Mouse (Mus musculus): ENCODE data around the gene Lrrc28. TPM values are rescaled to one million over a fixed set of nuclear protein-coding genes. Genes with fewer than 3 reads are reported as not detected.

The Lrrc28 gene
- polyA plus RNA-seq, 2 experiments from 2014 or later = 16.8 to 23.5 TPM

- ATAC-seq = no peak
Measured at GRCm38 (mm10) chr7:67483698-67484097, 161.4 kb downstream of the Lrrc28 start.

- no peak for ATAC-seq
Measured at GRCm38 (mm10) chr7:67479576-67480413, 165.3 kb downstream of the Lrrc28 start.

- ATAC-seq = no peak
Measured at GRCm38 (mm10) chr7:67479168-67479567, 165.9 kb downstream of the Lrrc28 start.

DNA sequence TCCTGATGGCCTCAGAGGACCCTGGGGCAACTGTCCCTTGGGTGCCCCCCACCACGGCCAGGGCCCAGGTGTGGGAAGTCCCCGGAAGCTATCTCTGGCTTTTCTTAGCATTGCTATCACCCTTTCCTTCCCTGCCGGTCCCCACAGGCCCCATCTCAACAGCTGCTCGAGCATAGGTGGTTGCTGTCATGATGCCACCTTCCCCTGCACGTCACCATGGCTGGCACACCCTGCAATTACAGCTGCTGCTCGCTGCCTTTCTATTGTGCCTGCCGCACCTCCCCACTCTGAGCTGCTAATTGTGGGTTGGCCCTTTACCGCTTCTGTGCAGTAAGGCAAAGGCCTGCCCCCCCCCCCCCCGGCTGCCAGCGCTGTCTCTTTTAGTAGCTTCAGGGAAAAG lies 167.1 kb downstream of the Lrrc28 start:
- no peak for ATAC-seq

GRCm38 (mm10) chr7:67471295-67471694 lies 173.8 kb downstream of the Lrrc28 start:
- no peak for ATAC-seq

- ATAC-seq = no peak
Measured at GRCm38 (mm10) chr7:67468802-67469408, 176.2 kb downstream of the Lrrc28 start.

DNA sequence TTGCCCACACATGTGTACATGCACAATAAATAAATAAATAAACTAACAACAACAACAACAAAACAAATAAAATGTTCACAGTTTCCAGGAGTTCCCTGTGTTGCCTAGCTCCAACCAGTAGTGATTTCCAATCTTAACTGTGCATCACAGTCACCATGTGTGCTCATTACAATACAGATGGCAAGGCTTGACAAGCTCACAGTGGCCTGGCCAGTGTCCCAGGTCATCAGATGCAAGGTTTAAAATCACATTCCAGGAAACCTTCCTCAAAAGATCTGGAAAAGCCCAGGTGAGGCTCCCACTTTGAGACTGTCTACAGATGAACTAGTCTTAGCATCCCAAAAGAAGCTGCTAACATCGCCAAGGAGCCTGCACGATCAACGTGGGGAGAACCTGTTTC lies 176.9 kb downstream of the Lrrc28 start:
- no peak for ATAC-seq

- ATAC-seq = no peak
Measured at GRCm38 (mm10) chr7:67466322-67466721, 178.7 kb downstream of the Lrrc28 start.

DNA sequence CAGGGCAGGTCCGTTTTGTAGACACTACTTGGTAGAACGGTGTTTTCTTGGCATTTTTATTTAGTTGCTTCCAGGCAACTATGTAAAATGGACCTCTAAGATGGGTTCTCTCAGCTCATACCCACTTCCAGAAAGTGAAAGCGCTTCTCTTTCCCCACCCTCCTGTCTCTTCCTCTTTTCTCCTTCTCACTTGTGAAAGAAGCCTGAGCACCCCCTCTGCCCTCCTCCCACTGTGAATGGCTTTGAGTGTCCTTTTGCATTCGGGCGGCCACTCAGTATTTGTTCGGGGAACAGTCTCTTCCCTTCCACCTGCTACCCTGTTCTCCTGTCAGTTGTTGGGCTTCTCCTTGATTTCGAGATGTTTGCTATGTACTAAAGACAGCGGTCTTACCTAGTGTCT lies 180.4 kb downstream of the Lrrc28 start:
- ATAC-seq = no peak

- no peak for ATAC-seq
Measured at GRCm38 (mm10) chr7:67463565-67463964, 181.5 kb downstream of the Lrrc28 start.

Other genes starting within 250 kb of the Lrrc28 start
- gene Ttc23, start 2.1 kb upstream of the Lrrc28 start, polyA plus RNA-seq (2017; shearing (Covaris generic)) = 1 to 10 TPM; 1.7 to 1.8 TPM
- not detected for gene Synm, start 114.5 kb upstream of the Lrrc28 start, polyA plus RNA-seq (2017; shearing (Covaris generic))

Data from CD4-positive, CD25-positive, alpha-beta regulatory T cell, adult 4 months (primary cell).